Mouse (Mus musculus): Measurements from ENCODE around the gene Ankrd37. TPM values are rescaled to one million over a fixed set of nuclear protein-coding genes. Genes with fewer than 3 reads are reported as not detected.

Gene Ankrd37
- polyA plus RNA-seq (2015; fragmentation: Nextera tagmentation; extraction: Ambion mirVana), result 30.8 and 34.1 TPM in 2 replicates

DNA sequence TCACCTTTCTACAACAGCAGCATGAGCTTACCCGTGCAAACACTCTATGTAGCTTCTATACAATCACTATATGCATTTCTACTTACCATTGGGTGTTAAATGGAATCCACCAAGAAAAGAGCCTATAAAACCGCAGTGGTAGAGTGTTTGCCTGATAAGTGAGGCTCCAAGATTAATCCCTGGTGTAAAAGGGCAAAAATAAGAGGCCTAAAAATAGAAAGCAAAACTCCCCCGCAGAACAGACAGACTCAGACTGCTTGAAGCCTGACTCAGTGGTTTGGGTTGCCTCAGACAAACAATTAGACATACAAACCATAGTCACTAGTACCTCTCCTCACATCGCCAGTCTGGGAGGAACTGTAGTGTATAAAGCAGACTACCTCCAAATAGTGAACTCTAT, at the start of gene Ankrd37:
TSS of gene Ankrd37 (minus strand) at position 112 of the 400 bp plus-strand sequence.
- H3K4me1 ChIP-seq, result peaks cover 3% of the 10 kb centered on the region
- ATAC-seq (ENCODE audit: insufficient number of reproducible peaks, low FRiP score, low TSS enrichment, low read depth), result no peak
- H3K9me3 ChIP-seq (replicated peaks), result no peaks in the 10 kb centered on the region
- no peaks in the 10 kb centered on the region for H3K36me3 ChIP-seq
- H3K4me3 ChIP-seq (replicated peaks), result no peak within 1 kb of the TSS
- no peak within 1 kb of the TSS for H3K4me2 ChIP-seq (replicated peaks)
- no peaks in the 10 kb centered on the region for H3K27me3 ChIP-seq
- H3K9ac ChIP-seq, result no peak within 1 kb of the TSS
- no peak within 1 kb of the TSS for H3K27ac ChIP-seq (replicated peaks)
- whole genome bisulfite sequencing, result 67% methylated on average over 4 of the region's 4 CpGs

DNA sequence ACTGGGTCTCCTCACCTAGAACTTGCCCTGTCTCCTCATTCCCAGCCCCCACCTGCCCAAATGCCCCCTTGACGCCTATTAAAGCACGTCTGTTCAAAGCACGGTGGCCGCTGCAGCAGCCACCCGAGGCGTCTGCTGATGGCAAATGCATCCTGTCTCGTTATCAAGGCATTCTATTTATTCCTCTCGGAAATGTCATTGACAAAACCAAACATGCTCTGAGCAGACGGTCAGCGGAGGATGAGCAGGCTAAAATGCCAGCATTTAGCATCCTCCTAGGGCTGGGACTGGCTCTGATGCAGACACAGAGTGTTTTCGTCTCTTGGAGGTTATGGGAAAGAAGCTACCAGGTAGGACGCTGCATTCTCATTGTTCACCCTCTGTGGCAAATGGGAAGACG, 34.8 kb upstream of the Ankrd37 start:
- no peaks in the 10 kb centered on the region for H3K27me3 ChIP-seq
- no peak for ATAC-seq (ENCODE audit: insufficient number of reproducible peaks, low FRiP score, low TSS enrichment, low read depth)
- no peak overlapping the region for H3K9ac ChIP-seq
- H3K4me1 ChIP-seq, result no peaks in the 10 kb centered on the region
- H3K9me3 ChIP-seq (replicated peaks), result no peaks in the 10 kb centered on the region
- WGBS, result 74% methylated on average over 13 of the region's 13 CpGs
- no peak overlapping the region for H3K4me3 ChIP-seq (replicated peaks)
- no peak overlapping the region for H3K27ac ChIP-seq (replicated peaks)
- H3K4me2 ChIP-seq (replicated peaks), result no peak overlapping the region
- 0 out of 2 replicates have a peak, but pooled peaks cover 7% of the 10 kb centered on the region for H3K36me3 ChIP-seq

DNA sequence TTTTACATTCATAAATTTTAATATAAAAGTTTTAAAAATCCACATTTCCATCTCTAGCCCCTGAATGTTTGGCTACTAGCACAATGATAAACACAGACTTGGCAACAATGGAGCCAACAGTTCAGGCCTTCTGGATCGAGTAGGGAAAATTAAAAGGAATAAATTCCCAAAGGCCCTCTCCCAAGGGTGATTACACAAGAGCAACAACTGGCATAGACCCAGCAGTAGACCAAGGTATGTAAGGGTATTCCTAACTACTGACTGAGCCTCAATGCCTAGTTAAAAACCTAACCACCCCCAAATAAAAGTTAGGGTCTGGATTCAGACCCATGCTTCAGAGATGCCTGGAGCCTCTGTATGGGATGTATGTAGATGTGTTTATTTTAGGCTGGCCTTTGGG, 34.2 kb upstream of the Ankrd37 start:
- ATAC-seq (ENCODE audit: insufficient number of reproducible peaks, low FRiP score, low TSS enrichment, low read depth), result no peak

DNA sequence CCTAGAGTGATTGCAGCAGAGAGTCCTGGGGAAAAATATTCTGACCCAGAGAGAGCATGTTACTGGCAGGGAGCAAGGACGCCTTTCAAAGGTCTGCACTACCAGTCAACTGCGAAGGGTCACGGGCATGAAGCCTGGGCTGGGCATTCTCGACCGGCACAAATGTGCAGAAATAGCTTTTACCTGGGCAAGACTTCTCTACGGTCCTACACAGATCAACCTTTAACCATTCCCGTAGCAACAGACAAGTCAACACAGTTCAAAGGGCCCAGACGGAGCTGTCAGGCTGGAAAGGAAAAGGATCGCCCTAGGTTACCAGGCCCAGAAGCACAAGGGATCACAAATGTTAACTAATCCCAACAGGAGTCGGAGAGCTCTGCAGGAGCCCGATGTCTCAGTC, 30.7 kb upstream of the Ankrd37 start:
- H3K36me3 ChIP-seq, result no peaks in the 10 kb centered on the region
- no peak overlapping the region for H3K27ac ChIP-seq (replicated peaks)
- ATAC-seq (ENCODE audit: insufficient number of reproducible peaks, low FRiP score, low TSS enrichment, low read depth), result no peak
- no peak overlapping the region for H3K9ac ChIP-seq
- no peaks in the 10 kb centered on the region for H3K9me3 ChIP-seq (replicated peaks)
- H3K4me3 ChIP-seq (replicated peaks), result no peak overlapping the region
- H3K27me3 ChIP-seq, result no peaks in the 10 kb centered on the region
- WGBS, result 67% methylated on average over 11 of the region's 11 CpGs
- H3K4me1 ChIP-seq, result peaks cover 8% of the 10 kb centered on the region; the same call in 1 of the 2 replicates
- H3K4me2 ChIP-seq (replicated peaks), result no peak overlapping the region

More for the DNA sequence above, 34.2 kb upstream of the Ankrd37 start:
- no peak overlapping the region for H3K4me2 ChIP-seq (replicated peaks)
- no peak overlapping the region for H3K27ac ChIP-seq (replicated peaks)
- no peaks in the 10 kb centered on the region for H3K9me3 ChIP-seq (replicated peaks)
- no peak overlapping the region for H3K9ac ChIP-seq
- no peaks in the 10 kb centered on the region for H3K27me3 ChIP-seq
- H3K36me3 ChIP-seq, result 0 out of 2 replicates have a peak, but pooled peaks cover 7% of the 10 kb centered on the region
- H3K4me1 ChIP-seq, result no peaks in the 10 kb centered on the region
- WGBS, result 70% methylated on average over 1 of the region's 1 CpGs
- H3K4me3 ChIP-seq (replicated peaks), result no peak overlapping the region

DNA sequence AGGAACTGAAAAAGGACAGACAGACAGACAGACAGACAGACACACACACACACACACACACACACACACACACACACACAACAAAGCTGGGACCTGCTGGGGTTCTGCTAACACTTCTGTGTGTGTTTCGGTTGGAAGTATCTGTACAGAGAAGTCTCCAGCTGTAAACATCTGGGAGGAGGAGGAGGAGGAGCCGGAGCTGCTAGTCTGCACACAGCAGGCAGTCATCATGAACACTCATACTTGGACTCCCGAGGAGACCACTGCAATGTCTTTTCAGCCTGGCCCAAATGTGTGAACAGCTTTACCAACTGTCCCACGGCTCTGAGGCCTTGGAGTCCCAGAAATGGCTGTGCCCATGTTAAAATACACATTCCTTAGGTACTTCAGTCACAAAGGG, 18.9 kb upstream of the Ankrd37 start:
- no peak overlapping the region for H3K9ac ChIP-seq
- WGBS, result 51% methylated on average over 4 of the region's 4 CpGs
- H3K4me2 ChIP-seq (replicated peaks), result no peak overlapping the region

DNA sequence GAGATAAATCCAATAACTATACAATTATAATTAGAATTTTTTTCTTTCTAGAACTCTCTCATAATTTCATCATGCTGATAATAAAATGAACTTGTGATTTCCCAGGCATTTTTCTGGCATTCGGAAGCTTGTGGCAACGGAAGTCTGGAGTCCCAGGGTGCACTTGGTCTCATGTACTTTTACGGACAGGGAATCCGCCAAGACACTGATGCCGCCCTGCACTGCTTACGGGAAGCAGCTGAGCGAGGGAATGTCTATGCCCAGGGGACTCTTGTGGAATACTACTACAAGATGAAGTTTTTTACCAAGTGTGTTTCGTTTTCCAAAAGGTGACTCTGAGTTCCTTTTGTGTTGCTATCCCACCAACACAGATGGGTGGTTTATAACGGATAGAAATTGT, 17.3 kb upstream of the Ankrd37 start:
- no peaks in the 10 kb centered on the region for H3K27me3 ChIP-seq
- WGBS, result 82% methylated on average over 9 of the region's 9 CpGs
- H3K36me3 ChIP-seq, result no peaks in the 10 kb centered on the region
- no peak overlapping the region for H3K27ac ChIP-seq (replicated peaks)
- H3K4me2 ChIP-seq (replicated peaks), result no peak overlapping the region
- H3K4me1 ChIP-seq, result no peaks in the 10 kb centered on the region
- no peak for ATAC-seq (ENCODE audit: insufficient number of reproducible peaks, low FRiP score, low TSS enrichment, low read depth)
- H3K9me3 ChIP-seq (replicated peaks), result no peaks in the 10 kb centered on the region
- H3K9ac ChIP-seq, result no peak overlapping the region
- H3K4me3 ChIP-seq (replicated peaks), result no peak overlapping the region

More for the DNA sequence above, 18.9 kb upstream of the Ankrd37 start:
- Histone ChIP-seq H3K4me3 (replicated peaks) (no peak overlapping the region), H3K4me1 (no peaks in the 10 kb centered on the region), H3K9me3 (replicated peaks) (no peaks in the 10 kb centered on the region), H3K27ac (replicated peaks) (no peak overlapping the region), H3K27me3 (no peaks in the 10 kb centered on the region), H3K36me3 (no peaks in the 10 kb centered on the region)
- no peak for ATAC-seq (ENCODE audit: insufficient number of reproducible peaks, low FRiP score, low TSS enrichment, low read depth)

DNA sequence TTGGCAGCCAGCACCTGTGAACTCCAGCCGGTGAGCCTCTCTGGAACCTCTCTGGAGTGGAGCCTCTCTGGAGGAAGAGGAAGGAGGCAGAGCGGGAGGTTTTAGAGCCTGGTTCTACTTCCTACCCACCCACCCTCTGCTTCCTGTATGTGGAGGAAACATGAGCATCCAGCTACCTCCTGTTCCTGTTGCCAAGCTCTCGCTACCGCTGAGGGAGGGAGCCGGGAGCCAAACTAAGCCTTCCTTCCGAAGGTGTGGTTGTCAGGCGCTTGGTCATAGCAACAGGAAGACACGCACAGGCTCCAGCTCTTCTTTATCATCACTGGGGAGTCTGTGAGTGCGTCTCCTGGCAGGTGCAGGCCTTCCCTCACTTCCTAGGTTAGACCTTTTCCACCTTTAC, 16.7 kb upstream of the Ankrd37 start:
- WGBS, result 90% methylated on average over 9 of the region's 9 CpGs
- H3K4me3 ChIP-seq (replicated peaks), result no peak overlapping the region

DNA sequence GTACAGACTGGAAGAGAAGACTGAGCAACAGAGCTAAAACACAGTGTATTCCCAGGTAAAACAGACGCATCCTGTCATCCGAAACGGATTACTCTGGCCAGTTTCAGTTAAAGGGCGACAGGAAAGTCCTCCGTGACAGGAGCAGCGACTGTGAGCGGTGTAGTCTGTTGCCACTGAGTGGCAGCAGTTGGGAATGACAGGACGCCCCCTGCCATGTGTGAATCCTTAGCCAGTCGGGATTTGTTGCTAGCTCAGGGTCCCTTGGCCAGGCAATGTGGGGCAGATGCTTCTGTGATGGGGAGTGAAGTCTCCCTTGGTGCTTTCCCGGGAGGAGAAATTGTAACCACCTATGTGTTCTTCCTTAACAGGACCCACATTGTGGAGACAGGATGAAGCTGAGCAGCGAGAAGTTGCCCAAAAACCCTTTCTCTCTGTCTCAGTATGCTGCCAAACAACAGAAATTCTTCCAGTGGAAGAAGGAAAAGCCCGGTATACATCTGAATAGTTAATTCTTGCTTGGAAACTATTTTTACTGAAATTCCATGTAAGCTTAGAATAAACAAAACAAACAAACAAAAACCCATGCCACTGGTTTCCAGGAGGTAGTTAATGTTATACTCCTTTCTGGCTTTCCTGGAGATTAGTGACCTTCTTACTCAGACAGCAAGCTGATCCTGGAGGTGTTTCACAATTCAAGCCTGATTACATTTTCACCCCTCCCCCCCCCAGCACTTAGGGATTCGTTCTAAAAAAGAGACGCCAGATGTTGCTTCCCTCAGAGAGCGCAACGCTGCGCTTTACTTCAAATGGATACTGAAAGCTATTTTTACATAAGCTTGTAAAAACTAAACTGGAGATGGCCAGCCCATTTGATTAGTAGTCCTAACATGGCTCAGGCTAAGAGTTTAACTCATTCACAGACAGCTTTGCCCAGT, 5.5 kb upstream of the Ankrd37 start:
- Histone ChIP-seq H3K36me3 (no peaks in the 10 kb centered on the region), H3K4me2 (replicated peaks) (peak overlapping the region; percentile 46), H3K4me3 (replicated peaks) (peak overlapping the region; percentile 22), H3K27ac (replicated peaks) (peak overlapping the region; percentile 65), H3K4me1 (peaks cover 12% of the 10 kb centered on the region), H3K9ac (no peak overlapping the region), H3K9me3 (replicated peaks) (no peaks in the 10 kb centered on the region), H3K27me3 (no peaks in the 10 kb centered on the region)
- WGBS, result 7% methylated on average over 17 of the region's 17 CpGs
- peak; percentile 39; the same call in 1 of the 2 replicates for ATAC-seq (ENCODE audit: insufficient number of reproducible peaks, low FRiP score, low TSS enrichment, low read depth)

More for the DNA sequence above, 16.7 kb upstream of the Ankrd37 start:
- Histone ChIP-seq H3K9me3 (replicated peaks) (no peaks in the 10 kb centered on the region), H3K27me3 (no peaks in the 10 kb centered on the region), H3K36me3 (no peaks in the 10 kb centered on the region), H3K4me1 (no peaks in the 10 kb centered on the region), H3K9ac (no peak overlapping the region), H3K4me2 (replicated peaks) (no peak overlapping the region), H3K27ac (replicated peaks) (no peak overlapping the region)
- ATAC-seq (ENCODE audit: insufficient number of reproducible peaks, low FRiP score, low TSS enrichment, low read depth), result no peak

DNA sequence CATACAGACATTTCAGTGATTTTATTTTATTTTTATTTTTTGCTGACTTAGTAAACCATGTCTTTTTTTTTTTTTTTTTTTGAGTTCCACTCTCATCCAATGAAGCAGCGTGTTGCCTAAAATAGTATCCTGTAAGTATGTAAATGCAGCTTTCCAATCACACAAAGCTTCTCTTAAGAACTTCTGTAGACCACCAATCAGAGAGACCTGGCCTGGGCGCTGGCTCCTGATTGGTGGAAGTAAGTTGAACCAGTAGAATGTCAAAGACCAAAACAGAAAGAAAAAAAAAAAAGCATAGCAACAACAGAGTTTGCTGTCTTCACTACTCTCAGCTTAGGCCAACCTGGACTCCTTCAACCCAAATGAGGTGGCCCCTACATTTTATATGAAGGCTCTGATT, 4.8 kb upstream of the Ankrd37 start:
- Histone ChIP-seq H3K36me3 (no peaks in the 10 kb centered on the region), H3K9me3 (replicated peaks) (no peaks in the 10 kb centered on the region), H3K4me3 (replicated peaks) (peak overlapping the region; percentile 22), H3K27me3 (no peaks in the 10 kb centered on the region), H3K27ac (replicated peaks) (peak overlapping the region; percentile 65), H3K9ac (no peak overlapping the region), H3K4me2 (replicated peaks) (peak overlapping the region; percentile 46), H3K4me1 (peaks cover 12% of the 10 kb centered on the region)
- ATAC-seq (ENCODE audit: insufficient number of reproducible peaks, low FRiP score, low TSS enrichment, low read depth), result no peak
- 51% methylated on average over 2 of the region's 2 CpGs for WGBS

DNA sequence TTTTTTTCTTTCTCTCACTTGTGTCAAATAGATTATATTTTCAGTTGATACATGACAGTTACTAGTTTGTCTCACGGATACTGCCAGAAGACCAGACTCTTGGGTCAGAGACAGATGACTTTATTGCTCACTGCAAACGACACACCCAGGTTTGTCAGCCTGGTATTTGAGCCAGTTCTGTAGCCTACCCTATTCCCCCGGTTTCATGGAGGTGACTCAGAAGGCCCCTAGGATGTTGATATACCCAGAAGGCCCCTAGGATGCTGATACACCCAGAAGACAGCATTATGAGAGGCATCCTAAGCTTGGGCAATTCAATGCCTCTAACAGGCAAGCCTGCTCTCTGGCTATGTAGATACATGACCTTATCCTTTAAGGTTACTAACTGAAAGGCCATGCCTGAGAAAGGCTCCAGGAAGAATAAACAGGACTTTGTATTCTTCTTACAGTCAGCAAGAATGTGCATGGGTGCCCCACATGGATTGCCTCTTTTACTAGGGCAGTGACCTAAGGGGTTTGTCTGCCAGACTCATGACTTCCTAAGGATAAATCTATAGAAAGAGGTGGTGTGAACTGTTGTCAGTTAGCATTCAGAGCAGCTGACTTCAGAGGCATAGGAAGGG, 1.7 kb upstream of the Ankrd37 start:
- Histone ChIP-seq H3K4me1 (peaks cover 12% of the 10 kb centered on the region), H3K36me3 (no peaks in the 10 kb centered on the region), H3K4me2 (replicated peaks) (no peak overlapping the region), H3K9ac (no peak overlapping the region), H3K4me3 (replicated peaks) (no peak overlapping the region), H3K9me3 (replicated peaks) (no peaks in the 10 kb centered on the region), H3K27me3 (no peaks in the 10 kb centered on the region), H3K27ac (replicated peaks) (no peak overlapping the region)
- WGBS, result 71% methylated on average over 3 of the region's 3 CpGs
- ATAC-seq (ENCODE audit: insufficient number of reproducible peaks, low FRiP score, low TSS enrichment, low read depth), result no peak
